Mouse (Mus musculus): ENCODE measurements around the gene Smarca2.
"Not testable (repeated sequence)": the region's sequence is repeated elsewhere in the genome, so short reads cannot be mapped to it uniquely, and the experiment has no call there.

Smarca2 gene

DNA sequence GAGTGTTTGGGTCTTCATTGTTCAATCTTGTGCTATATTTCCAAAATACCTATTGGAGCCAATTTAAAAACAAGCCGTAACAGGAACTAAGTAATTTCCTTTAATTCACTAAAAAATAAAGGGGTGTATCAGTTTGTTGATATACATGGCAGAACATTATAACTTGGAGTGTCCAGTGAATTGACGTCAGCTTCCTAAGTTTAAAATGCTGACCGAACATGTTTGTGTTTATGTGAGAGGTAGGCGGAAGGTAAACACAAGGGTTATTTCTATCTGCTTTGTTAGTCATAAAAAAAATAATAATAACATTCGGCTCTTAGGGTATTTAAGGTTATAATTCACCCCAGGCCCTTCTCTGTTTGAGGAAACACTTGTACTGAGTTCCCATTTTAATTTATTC, 12.4 kb downstream of the Smarca2 start:
- DNase-seq (ENCODE audit: low read depth), result no peak

- DNase-seq (ENCODE audit: low read depth), result no peak
These were observed 25.9 kb downstream of the Smarca2 start for GRCm38 (mm10) chr19:26630712-26631235.

GRCm38 (mm10) chr19:26632228-26632627, 27.4 kb downstream of the Smarca2 start:
- no peak for DNase-seq (ENCODE audit: low read depth)

GRCm38 (mm10) chr19:26640556-26640955, 35.7 kb downstream of the Smarca2 start:
- no peak for DNase-seq (ENCODE audit: low read depth)

GRCm38 (mm10) chr19:26641269-26641668, 36.4 kb downstream of the Smarca2 start:
- DNase-seq (ENCODE audit: low read depth), result peak; percentile 24

- no peak for DNase-seq (ENCODE audit: low read depth)
These were observed 38.2 kb downstream of the Smarca2 start for GRCm38 (mm10) chr19:26643011-26643410.

DNA sequence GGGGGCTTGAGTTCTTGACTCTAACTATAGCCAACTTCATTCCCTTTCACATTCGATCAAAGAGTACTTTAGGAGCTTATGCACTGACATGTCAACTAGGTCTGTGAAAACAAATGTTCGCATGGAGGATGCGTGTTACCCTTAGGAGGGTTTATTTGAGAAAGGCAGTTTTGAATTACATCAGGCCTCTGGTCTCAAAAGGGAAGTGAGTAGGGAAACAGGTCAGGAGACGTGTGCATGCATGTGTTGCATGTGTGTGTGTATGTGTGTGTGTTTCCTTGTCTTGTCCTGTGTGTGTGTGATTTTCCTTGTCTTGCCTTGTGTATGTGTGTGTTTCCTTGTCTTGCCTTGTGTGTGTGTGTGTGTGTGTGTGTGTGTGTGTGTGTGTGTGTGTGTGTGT, 39.1 kb downstream of the Smarca2 start:
- DNase-seq (ENCODE audit: low read depth), result peak; percentile 5

- DNase-seq (ENCODE audit: low read depth), result no peak
These were observed 40.2 kb downstream of the Smarca2 start for GRCm38 (mm10) chr19:26645016-26645415.

DNA sequence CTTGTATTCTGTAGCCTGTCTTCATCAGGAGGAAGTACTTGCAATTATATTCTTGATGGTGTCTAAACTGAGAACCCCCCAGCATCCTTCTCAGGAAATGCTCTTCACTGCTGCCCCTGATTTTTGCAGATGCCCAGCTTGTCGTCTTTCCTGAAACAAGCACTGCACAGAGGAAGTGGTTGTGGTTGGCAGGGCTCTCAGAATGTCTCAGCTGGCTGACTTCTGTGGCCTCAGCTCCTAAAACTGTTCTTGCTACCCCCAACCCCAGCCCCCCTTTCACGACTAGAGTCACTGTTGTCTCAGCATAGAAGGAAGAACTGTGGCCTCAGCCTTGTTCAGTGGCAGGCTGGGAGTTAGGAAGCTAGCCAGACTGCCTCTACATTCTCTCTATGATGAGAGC, 41.3 kb downstream of the Smarca2 start:
- peak; percentile 86 for DNase-seq (ENCODE audit: low read depth)

DNA sequence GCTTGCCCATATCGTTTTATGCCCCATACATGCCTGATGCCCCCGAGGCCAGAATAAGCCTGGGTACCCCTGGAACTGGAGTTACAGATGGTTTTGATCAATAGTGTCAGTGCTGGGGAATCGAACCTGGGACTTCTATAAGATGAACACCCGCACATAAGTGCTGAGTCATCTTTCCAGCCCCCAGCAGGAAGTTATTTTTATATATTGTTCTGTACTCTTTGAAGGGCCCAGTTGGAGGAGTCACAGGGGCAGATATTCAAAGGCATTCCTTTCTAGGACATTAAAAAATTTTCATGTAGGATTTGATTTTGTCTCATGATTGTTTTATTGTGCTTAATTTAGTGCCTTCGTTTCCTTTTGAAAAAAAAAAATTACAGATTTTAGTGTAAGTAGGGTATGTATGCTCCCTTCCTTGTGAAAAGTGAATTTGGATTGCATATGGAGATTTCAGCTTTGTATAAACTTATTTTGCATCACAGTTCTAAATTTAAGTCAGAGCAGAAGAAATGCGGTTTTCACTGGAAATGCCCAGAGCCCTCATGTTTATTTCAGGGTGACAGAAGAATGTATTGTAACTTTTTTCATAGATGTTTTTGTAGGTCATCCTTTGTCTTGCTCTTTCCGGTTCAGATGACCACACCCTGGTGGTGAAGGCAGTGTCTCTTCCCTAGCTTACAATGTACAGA, 45.9 kb downstream of the Smarca2 start:
- DNase-seq (ENCODE audit: low read depth), result no peak

DNA sequence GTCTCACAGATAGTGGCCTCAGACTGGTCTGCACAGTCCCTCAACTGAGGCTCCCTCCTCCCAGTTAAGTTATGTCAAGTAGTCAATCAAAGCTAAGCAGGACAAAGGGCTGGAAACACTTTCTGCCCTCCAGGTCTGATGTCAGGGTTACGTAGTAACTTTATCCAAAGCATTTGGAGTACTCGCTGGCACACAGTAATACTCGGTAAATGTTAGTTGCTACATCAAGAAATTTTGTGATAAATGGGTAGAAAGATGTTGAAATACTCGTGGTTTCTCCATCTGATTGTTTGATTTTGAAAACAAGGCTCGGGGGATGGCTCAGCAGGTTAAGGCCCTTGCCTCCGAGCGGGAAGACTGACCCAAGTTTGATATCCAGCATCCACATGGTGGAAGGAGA, 53.5 kb downstream of the Smarca2 start:
- DNase-seq (ENCODE audit: low read depth), result peak; percentile 27

- no peak for DNase-seq (ENCODE audit: low read depth)
These were observed 55.1 kb downstream of the Smarca2 start for GRCm38 (mm10) chr19:26659976-26660375.

- no peak for DNase-seq (ENCODE audit: low read depth)
These were observed 56.3 kb downstream of the Smarca2 start for GRCm38 (mm10) chr19:26661198-26661597.

DNA sequence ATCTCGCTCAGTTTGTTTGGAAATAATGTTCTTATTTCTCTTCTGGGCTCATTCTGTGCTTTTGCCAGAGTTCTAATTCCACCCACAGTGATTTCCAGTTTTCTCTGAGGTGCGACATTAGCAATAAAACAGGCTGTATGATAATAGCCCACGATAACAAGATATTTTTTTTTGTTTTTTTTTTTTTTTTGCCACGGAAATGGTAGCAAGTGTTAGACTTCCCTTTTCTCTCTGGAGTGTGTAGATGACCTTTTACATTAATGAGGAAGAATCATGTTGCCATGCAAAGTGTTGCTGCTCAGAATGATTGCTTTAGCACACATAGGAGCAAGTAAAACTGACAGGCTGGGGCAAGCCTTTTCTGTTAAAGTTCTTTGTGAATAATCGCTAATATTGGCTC, 61.5 kb downstream of the Smarca2 start:
- DNase-seq (ENCODE audit: low read depth), result peak; percentile 39

DNA sequence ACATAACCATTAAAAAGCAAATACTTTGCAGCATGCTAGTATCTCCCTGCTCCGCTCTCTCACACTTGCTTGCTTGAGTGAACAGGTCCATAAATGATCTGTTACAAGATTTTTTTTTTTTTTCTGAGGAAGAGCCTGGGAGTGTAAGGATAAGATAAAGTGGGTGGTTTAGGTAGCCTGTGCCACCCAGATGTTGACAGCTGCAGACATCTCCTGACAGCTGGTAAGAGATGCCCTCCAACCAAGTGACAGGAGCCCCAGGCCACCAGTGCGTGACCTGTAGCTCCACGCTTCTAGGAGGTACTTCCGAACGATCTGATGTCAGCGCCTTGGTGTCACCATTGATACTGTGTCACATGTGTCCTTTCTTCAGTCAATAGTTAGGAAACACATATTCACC, 65.2 kb downstream of the Smarca2 start:
- DNase-seq (ENCODE audit: low read depth), result no peak

DNA sequence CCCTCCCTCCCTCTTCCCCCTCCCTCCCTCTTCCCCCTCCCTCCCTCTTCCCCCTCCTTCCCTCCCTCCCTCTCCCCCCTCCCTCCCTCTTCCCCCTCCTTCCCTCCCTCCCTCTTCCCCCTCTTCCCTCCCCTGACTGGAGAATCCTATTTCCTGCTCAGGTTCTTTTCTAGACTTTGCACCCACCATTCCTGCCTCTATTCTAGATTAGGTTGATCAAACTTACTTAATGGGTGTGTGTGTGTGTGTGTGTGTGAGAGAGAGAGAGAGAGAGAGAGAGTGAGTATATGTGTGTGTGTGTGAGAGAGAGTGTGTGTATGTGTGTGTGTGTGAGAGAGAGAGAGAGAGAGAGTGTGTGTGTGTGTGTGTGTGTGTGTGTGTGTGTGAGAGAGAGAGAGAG, 66.6 kb downstream of the Smarca2 start:
- DNase-seq (ENCODE audit: low read depth), result not testable (repeated sequence)

GRCm38 (mm10) chr19:26675917-26676316, 71.1 kb downstream of the Smarca2 start:
- DNase-seq (ENCODE audit: low read depth), result no peak

DNA sequence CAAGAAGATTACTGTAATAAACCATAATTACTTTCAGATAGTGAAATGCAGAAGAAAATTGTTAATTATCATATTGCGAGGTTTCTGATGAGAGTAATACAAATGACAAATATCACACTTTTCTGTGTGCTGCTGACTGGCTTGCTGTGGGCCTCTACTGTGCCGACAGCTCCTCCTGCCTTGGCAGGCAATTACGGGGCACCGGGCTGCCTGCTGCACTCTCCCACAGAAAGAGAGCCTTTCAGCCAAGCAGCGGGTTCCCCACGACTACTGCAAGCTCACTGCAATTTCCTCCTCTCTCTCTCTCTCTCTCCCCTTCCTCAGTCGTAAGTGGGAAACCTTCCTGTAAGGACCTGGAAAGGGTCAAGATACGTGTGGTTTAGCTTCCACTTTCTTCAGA, 73.7 kb downstream of the Smarca2 start:
- no peak for DNase-seq (ENCODE audit: low read depth)

DNA sequence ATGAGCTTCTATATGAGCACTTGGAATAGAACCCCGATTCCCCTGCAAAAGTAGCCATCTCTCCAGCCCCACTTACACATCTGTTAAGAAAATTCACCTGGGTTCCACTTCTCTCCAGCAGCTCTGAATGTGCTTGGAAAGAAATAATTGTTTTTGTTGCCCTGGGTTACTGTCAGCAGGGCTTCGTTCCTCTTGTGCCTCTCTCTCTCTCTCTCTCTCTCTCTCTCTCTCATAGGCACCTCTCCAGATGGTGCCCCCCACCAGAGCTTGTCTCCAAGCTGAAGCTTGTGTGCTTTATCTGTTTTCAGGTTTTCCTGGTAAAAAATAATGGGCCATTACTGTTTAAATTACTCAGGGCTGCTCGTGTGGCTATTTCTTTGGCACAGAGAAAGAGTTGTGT, 74.8 kb downstream of the Smarca2 start:
- no peak for DNase-seq (ENCODE audit: low read depth)

- DNase-seq (ENCODE audit: low read depth), result no peak
These were observed 76.7 kb downstream of the Smarca2 start for GRCm38 (mm10) chr19:26681549-26681948.

DNA sequence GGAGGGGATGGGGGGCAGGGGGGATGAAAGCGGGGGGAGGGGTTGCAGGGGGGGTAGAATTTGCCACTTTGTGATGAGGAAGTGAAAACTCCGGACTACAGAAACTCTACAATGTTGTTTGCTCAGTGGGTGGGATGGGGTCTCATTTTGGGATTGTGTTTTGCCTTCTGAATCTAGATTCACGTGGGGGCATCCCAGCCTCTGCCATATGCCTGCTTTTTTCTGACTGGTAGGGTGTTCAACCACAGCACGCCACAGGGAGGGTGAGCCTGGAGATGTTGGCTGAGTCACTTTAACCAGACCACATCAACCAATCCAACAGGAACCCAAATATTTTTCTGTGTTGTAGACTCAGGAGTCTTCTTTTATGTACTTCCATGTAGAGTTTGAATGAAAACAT, 77.3 kb downstream of the Smarca2 start:
- no peak for DNase-seq (ENCODE audit: low read depth)

DNA sequence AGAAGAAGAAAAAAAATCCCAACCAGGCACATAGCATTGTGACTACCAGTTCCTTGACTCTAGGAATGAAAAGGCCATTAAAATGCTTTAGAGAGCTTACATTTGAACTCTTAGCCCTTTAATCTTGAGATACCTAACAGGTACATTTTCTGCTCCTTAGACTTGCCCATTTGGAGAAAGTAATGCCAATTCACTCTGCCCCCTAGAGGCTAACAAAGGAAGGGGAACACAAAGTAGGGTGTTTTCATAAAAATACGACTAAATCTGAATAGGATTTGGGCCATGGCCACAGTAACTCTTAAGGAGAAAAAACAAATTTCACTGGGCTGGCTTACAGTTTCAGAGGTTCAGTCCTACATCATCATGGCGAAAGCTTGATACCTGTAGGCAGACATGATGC, 77.9 kb downstream of the Smarca2 start:
- DNase-seq (ENCODE audit: low read depth), result peak; percentile 17

DNA sequence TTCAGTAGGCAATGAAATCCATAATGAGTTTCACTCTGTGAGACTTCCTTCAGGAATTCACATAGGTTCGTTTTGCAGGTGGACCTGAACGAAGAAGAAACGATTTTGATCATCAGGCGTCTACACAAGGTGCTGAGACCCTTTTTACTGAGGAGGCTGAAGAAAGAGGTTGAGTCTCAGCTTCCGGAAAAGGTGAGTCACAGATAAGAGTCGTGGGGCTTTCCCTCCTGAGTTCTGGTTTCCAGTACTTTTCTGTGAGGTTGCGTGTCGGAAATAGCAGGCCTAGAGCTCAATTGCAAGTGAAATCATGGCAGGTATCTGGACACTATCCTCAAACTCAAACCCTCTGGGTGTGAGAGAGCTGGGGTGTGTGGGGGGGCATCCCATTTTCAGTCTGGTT, 78.9 kb downstream of the Smarca2 start:
- DNase-seq (ENCODE audit: low read depth), result no peak

DNA sequence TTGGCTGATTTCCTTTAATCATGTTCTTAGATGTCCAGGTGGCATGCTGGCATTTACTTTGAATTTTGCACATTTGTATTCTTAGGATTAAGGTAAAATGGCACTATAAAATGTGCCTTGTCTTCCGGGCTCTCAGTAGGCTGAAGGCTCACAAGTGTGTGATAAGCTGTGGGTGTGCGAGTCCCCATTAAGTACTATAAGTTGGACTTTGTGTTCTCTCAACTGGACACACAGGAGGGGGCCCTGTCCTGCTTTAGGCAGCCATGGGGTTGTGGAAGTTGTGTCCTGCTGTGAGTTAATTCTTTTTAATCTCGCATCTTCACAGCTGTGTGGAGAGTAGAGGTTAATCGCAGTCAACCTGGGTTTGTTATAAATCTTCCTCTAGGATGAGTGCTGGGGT, 85.7 kb downstream of the Smarca2 start:
- no peak for DNase-seq (ENCODE audit: low read depth)

All from 416B (cell line).